Mouse (Mus musculus): ENCODE measurements around the gene Tex50. TPM values are rescaled to one million over a fixed set of nuclear protein-coding genes. Genes with fewer than 3 reads are reported as not detected.
"Not testable (repeated sequence)": the region's sequence is repeated elsewhere in the genome, so short reads cannot be mapped to it uniquely, and the experiment has no call there.

The Tex50 gene
- total RNA-seq (2015), result not detected in 2 replicates
- total RNA-seq (2017), result not detected in 2 replicates

DNA sequence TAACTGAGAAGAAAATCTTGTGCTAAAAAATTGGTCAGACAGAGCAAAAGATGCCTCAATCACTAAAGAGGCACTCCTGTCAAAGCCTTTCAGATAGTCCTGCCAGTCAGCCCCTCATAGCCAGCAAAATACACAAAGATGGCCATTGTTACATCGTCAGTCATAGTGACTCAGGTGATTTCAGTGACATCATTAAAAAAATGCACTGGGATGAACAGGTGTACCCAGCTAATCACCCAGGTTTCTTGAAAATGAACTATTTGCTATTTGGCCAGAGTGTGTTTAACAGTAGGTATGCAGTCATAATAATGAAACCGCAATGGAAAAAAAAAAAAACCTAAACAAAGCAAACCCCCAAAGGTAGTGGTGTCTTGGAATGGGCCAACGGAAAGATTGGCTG, at the start of gene Tex50:
Gene Tex50, minus strand, starts transcription at position 101 of the 400 bp plus-strand sequence.
- ATAC-seq (ENCODE audit: poor library complexity, severe bottlenecking), result no peak

DNA sequence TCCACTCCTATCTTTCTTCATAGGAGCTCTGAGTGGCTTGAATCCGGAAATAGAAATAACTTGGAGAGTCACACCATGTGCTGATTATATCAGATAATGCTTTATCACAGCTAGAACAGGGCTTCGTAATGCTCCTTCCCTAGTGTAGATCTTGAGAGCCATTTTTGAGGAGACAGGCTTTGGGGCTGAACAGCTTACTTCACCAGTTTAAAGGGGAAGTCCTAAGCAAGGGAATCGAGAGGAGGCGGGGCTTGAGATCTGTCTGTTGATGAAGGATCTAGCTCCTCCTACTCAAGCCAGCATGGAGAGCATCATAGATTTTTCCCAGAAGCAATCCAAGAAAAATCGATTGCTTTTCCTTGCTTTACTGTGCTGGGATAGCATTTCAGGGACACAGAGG, 40.7 kb upstream of the Tex50 start:
- ATAC-seq (ENCODE audit: poor library complexity, severe bottlenecking), result peak; percentile 26; the same call in 1 of the 2 replicates

- not testable (repeated sequence) for ATAC-seq (ENCODE audit: poor library complexity, severe bottlenecking)
These were observed 37.2 kb upstream of the Tex50 start for GRCm38 (mm10) chr1:161196364-161196763.

GRCm38 (mm10) chr1:161195541-161196351, 36.6 kb upstream of the Tex50 start:
- peak; percentile 85 for ATAC-seq (ENCODE audit: poor library complexity, severe bottlenecking)

- peak; percentile 89 for ATAC-seq (ENCODE audit: poor library complexity, severe bottlenecking)
These were observed 31.3 kb upstream of the Tex50 start for GRCm38 (mm10) chr1:161190253-161190910.

GRCm38 (mm10) chr1:161185431-161185830, 26.3 kb upstream of the Tex50 start:
- no peak for ATAC-seq (ENCODE audit: poor library complexity, severe bottlenecking)

GRCm38 (mm10) chr1:161183677-161184076, 24.6 kb upstream of the Tex50 start:
- ATAC-seq (ENCODE audit: poor library complexity, severe bottlenecking), result peak; percentile 34; the same call in 1 of the 2 replicates

DNA sequence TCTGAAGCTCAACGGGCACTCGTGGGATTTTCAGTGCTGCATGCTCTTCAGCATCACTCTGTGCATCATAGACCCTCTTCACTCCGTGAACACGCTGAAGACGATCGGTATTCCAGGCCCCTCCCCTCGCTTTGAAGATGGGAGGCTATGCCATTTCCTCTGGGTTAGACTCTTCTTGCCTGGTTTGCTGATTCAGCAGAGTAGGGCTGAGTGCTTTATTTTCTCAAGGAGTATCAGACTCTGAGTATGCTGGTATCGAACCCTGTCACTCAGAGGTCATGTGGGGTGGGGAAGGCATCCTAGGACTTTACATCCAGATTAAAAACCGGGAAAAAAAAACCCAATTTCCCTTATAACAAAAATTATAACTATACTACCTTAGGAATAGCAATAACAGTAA, 23.3 kb upstream of the Tex50 start:
- no peak for ATAC-seq (ENCODE audit: poor library complexity, severe bottlenecking)

GRCm38 (mm10) chr1:161180674-161181073, 21.6 kb upstream of the Tex50 start:
- ATAC-seq (ENCODE audit: poor library complexity, severe bottlenecking), result peak; percentile 97

DNA sequence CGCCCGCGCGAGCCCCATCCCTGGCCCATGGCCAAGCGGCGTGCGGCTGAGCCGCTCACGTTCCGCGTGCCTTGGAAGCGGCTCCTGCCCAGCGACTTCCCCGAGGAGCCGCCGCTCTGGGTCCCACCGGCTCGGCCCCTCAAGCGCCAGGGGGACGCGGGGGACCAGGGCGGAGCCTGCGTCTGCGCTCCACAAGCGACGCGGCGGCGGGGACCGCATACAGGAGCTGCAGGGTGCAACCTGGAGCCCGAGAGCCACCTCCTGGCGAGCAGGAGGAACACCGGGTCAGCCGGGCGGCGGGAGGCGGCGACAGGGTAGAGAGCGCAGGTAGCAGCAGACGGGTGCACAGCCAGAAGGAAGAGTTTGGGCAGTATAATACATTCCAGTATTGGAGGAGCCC, 11.5 kb upstream of the Tex50 start:
- peak; percentile 99 for ATAC-seq (ENCODE audit: poor library complexity, severe bottlenecking)

DNA sequence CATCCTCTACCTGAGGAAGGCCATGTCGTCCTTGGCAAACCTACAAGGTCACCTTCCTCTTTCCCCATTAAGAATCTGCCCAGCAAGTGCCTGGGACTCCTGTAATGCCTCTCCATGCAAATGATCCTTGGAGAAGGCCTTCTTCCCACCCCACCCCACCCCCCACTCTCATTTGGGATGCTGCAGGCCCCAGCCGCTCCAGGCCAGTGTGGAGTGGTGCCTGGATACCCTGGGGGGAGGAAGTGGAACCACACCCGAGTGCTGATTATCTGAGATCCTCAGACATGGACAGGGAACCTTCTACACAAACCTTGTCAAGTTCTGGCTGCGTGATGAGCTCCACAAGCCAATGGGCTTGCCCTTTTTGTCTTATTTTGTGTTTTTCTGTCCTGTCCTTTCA, 1.2 kb upstream of the Tex50 start:
- no peak for ATAC-seq (ENCODE audit: poor library complexity, severe bottlenecking)

- ATAC-seq (ENCODE audit: poor library complexity, severe bottlenecking), result peak; percentile 35
These were observed 2.6 kb downstream of the Tex50 start for GRCm38 (mm10) chr1:161156546-161156945.

GRCm38 (mm10) chr1:161151098-161151497, 8.0 kb downstream of the Tex50 start:
- no peak for ATAC-seq (ENCODE audit: poor library complexity, severe bottlenecking)

DNA sequence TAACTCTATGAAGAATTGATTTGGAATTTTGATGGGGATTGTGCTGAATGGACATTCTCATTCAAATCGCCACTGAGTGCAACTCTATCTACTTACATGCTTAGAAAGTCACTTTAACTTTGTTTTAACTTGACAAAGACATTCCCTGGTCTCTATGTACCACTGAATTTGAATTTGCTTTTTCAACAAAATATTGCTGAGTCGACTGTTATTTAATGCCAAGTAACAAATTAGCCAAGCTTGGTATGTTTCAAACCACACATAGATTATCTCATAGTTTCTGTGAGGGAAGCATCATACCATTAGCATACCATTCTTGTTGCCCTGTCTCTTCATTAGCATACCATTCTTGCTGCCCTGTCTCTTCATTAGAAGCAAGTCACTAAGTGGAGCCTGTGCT, 11.2 kb downstream of the Tex50 start:
- no peak for ATAC-seq (ENCODE audit: poor library complexity, severe bottlenecking)

- ATAC-seq (ENCODE audit: poor library complexity, severe bottlenecking), result not testable (repeated sequence)
These were observed 13.5 kb downstream of the Tex50 start for GRCm38 (mm10) chr1:161145611-161146010.

GRCm38 (mm10) chr1:161143216-161143615, 15.9 kb downstream of the Tex50 start:
- no peak for ATAC-seq (ENCODE audit: poor library complexity, severe bottlenecking)

GRCm38 (mm10) chr1:161142531-161143159, 16.5 kb downstream of the Tex50 start, which contains the start of gene Ankrd45:
Ankrd45 (plus strand) TSS chr1:161142691.
- no peak for ATAC-seq (ENCODE audit: poor library complexity, severe bottlenecking)

GRCm38 (mm10) chr1:161140026-161140762, 18.9 kb downstream of the Tex50 start:
- peak; percentile 28 for ATAC-seq (ENCODE audit: poor library complexity, severe bottlenecking)

DNA sequence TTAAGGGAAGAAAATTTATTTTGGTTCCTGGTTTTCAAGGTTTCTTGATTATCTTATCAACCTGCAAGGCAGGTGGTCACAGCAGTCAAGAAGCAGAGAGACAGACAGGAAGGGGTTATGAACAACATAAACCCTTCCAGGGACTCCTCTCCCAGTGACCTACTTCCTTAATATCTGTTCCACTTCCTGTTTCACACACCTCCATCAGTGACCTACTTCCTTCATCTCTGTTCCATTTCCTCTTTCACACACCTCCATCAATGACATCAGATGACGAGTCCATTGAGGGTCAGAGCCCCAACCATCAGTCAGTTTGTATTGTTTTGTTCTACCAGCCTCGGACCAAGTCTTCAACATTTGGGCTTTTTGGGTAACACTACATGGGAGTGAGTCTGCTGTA, 19.6 kb downstream of the Tex50 start:
- peak; percentile 98 for ATAC-seq (ENCODE audit: poor library complexity, severe bottlenecking)

DNA sequence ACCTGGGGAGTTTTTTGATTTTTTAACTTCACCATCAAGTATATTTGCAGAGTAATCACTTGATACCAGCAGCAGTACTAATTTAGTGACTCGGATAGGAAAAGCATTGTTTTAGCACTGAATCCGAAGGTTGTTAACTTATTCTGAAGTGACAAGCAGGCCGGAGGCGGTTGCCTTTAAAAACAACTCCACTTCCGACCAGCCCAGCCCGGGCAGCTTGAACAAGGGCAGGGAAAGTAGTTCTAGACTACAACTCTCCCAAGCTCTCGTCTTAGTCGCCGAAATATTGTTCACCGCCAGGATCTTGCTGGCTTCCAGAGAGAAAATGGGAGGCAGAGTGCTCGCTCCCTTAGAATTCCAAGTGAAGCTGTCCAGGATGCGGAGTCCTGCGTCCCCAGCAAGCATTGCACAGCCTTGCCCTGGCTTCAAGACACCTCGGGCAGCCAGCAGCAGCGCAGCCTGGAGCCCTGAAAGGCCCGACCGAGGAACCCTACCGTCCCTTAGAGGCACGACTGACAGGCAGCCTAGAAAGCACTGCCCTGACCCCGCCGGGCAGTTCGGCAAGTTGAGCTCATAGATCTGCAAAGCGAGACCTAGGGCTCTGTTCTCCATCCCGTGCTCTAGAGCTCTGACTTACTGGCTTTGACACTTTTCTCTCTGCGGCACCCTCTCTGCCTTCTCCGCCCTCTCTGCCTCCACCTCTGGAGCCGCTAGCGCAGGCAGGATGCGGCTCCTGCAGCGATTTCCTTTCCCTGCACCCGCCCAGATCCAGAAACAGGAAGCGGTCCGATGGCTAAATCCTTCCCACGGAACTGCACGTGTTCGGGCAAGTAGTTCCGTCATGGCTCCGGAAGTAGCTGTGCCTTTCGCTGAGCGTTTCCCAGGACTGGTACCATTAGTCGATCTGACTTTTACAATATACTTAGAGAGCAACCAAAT, 28.1 kb downstream of the Tex50 start, which contains the start of gene Klhl20:
Gene Klhl20, minus strand, starts transcription at position 786 of the 939 bp plus-strand sequence.
- peak; percentile 99 for ATAC-seq (ENCODE audit: poor library complexity, severe bottlenecking)
